Mouse (Mus musculus): ENCODE measurements around the gene Lonp2.

GRCm38 (mm10) chr8:86581921-86582331 is 41.9 kb upstream of the Lonp2 start:
- no peak for TF ChIP-seq CTCF (IDR thresholded peaks at IDR 0.05; ENCODE audit: low read depth, low read length)
- no peak for TF ChIP-seq POLR2A (IDR thresholded peaks at IDR 0.05; ENCODE audit: borderline replicate concordance, low read depth, low read length)

Data from bone marrow macrophage, adult 2 months (primary cell).